9 mouse cellular contexts compared by ENCODE assay signal in the genomic region with DNA sequence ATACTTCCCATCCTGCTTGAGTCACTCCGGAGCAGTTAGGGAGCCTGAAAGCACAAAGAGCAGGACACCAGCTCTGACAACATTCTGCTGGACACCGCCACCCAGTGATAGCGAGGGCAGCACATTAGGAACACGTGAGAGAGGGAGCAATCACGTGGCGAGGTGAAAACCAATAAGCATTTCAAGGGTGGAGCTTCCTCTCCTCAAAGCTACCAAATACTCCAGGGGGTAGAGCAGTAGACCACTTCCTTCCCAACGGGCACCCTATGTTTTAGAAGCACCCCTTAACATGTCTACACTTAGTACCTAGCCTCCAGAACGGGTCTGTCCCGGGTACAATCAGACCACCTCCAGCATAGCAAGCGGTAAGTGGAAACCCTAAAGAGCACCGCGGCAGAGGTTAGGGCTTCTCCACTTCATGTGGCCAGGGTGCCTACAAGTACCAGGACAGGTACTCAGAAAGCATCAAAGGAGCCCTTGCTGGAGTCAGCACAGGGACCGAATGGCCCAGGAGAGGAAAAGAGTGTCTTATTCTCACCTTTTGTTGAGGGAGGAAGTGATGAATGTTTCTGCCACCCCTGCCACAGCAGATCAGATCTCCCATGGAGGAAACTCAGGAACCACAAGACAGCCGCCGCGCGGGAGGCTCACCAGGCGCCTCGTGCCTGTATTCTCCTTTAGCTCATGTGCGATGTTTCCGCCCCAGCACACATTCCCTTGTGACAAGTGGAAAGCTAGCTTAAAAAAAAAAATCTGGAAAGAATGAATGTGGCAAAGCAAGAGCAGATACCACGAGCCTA. TPM values are rescaled to one million over a fixed set of nuclear protein-coding genes. Genes with fewer than 3 reads are reported as not detected.
A peak's percentile ranks its signal among the peaks of the same experiment; 100 is the strongest.
DNase-seq lines count a peak whose midpoint lies in the region; ATAC-seq and TF ChIP-seq lines count a peak whose summit lies in the region.
"Had no signal": no experiment of that assay in that cellular context is flagged by ENCODE, and none has a peak within 500 bp of the region (broad histone marks: within the 10 kb centered on the region; RNA-seq: fewer than 3 reads in every experiment).

No protein-coding gene starts in this region.

- 33% methylated on average over 22 of the region's 22 CpGs for WGBS in liver, postnatal 0 days (ENCODE audit: insufficient replicate concordance)
- WGBS in forebrain, embryonic 10.5 days, result 78% methylated on average over 22 of the region's 22 CpGs

- H3K36me3 ChIP-seq in liver, postnatal 0 days (replicated peaks; ENCODE audit: insufficient read depth, low read length), result no peaks in the 10 kb centered on the region
- H3K36me3 ChIP-seq in forebrain, embryonic 10.5 days (replicated peaks), result no peaks in the 10 kb centered on the region
- H3K36me3 ChIP-seq: liver, embryonic 15.5 days had no signal

- no peak overlapping the region for H3K9ac ChIP-seq in liver, postnatal 0 days (replicated peaks)
- H3K9ac ChIP-seq: liver, embryonic 15.5 days had no signal

- no peaks in the 10 kb centered on the region for H3K4me1 ChIP-seq in liver, postnatal 0 days (ENCODE audit: insufficient read depth)
- peaks cover 16% of the 10 kb centered on the region for H3K4me1 ChIP-seq in forebrain, embryonic 10.5 days
- H3K4me1 ChIP-seq: liver, embryonic 15.5 days had no signal

- TF ChIP-seq CTCF in liver, postnatal 0 days (IDR thresholded peaks at IDR 0.05; ENCODE audit: low read depth), result no peak

- H3K4me2 ChIP-seq in liver, postnatal 0 days (ENCODE audit: low read depth, low read length), result peak overlapping the region; percentile 37
- H3K4me2 ChIP-seq: liver, embryonic 15.5 days had no signal

- intact Hi-C loops in left cerebral cortex, postnatal 25 days (cut with DNase I), result no loop called here

- peak; percentile 35; the same call in 1 of the 2 replicates for ATAC-seq in liver, postnatal 0 days

- DNase-seq in left cerebral cortex, postnatal 25 days (ENCODE audit: low spot score in 2 of 2), result peak; percentile 20 to 65
- DNase-seq in left cerebral cortex, adult 8-10 months (ENCODE audit: low spot score in 2 of 2), result no peak
- peak; percentile 49 for DNase-seq in brain, adult 2 months (ENCODE audit: low read depth, low spot score)
- DNase-seq in liver, postnatal 0 days, result no peak
- DNase-seq in telencephalon, adult 2 months (ENCODE audit: low read depth, low spot score), result peak; percentile 16
- DNase-seq in kidney, adult 9 months, result no peak
- no peak for DNase-seq in layer of hippocampus, postnatal 10 days (ENCODE audit: low spot score in 2 of 2)
- no peak for DNase-seq in forebrain, embryonic 10.5 days (ENCODE audit: extremely low spot score, low spot score)

- H3K27ac ChIP-seq in liver, postnatal 0 days (ENCODE audit: low read depth), result no peak overlapping the region
- no peak overlapping the region for H3K27ac ChIP-seq in forebrain, embryonic 10.5 days
- H3K27ac ChIP-seq: liver, embryonic 15.5 days had no signal

- TF ChIP-seq EP300 in liver, postnatal 0 days (IDR thresholded peaks at IDR 0.05; ENCODE audit: low read depth), result no peak

- H3K27me3 ChIP-seq in liver, postnatal 0 days (ENCODE audit: insufficient read depth, low read length), result no peaks in the 10 kb centered on the region
- H3K27me3 ChIP-seq in forebrain, embryonic 10.5 days (ENCODE audit: poor library complexity, severe bottlenecking), result no peaks in the 10 kb centered on the region
- H3K27me3 ChIP-seq: liver, embryonic 15.5 days had no signal

- H3K4me3 ChIP-seq in liver, postnatal 0 days (ENCODE audit: low read depth, low read length), result no peak overlapping the region
- no peak overlapping the region for H3K4me3 ChIP-seq in forebrain, embryonic 10.5 days
- H3K4me3 ChIP-seq: liver, embryonic 15.5 days had no signal

- no peaks in the 10 kb centered on the region for H3K9me3 ChIP-seq in liver, postnatal 0 days (ENCODE audit: low read length)
- no peaks in the 10 kb centered on the region for H3K9me3 ChIP-seq in forebrain, embryonic 10.5 days
- H3K9me3 ChIP-seq: liver, embryonic 15.5 days had no signal

RNA-seq across cellular contexts. Expression of a gene that starts 48.8 kb away (rescaled TPM):
- 10 to 100 TPM; 19.9 to 21.6 TPM for total RNA-seq in left cerebral cortex, postnatal 25 days (2021)
- 10 to 100 TPM; 20.7 to 22.1 (median 21.6) TPM for total RNA-seq in left cerebral cortex, adult 8-10 months (2022)
- 2.3 and 2.5 TPM in 2 replicates for polyA plus RNA-seq in liver, postnatal 0 days (2015; fragmentation: Nextera tagmentation; extraction: Ambion mirVana)
- 10 to 100 TPM; 18.8 to 19.8 TPM for total RNA-seq in layer of hippocampus, postnatal 10 days (2021)
- 19.1 and 21.7 TPM in 2 replicates for polyA plus RNA-seq in forebrain, embryonic 10.5 days (2016; fragmentation: Nextera tagmentation; extraction: Ambion mirVana)

Comparison
In these comparisons a context has a peak if more than half of its experiments do, and no peak if none do; other contexts are left out.
1. DNase-seq: peak in left cerebral cortex, postnatal 25 days (2 of 2), brain, adult 2 months (single experiment) and telencephalon, adult 2 months (single experiment); none in left cerebral cortex, adult 8-10 months (0 of 2), liver, postnatal 0 days (single experiment), kidney, adult 9 months (single experiment), layer of hippocampus, postnatal 10 days (0 of 2) and forebrain, embryonic 10.5 days (single experiment).